Mouse (Mus musculus): ENCODE measurements around the gene Ccdc43. TPM values are rescaled to one million over a fixed set of nuclear protein-coding genes. Genes with fewer than 3 reads are reported as not detected.

Gene Ccdc43
- polyA plus RNA-seq, 1 experiment from 2014 or later, result 48.3 TPM

- H3K9me3 ChIP-seq, result no peaks in the 10 kb centered on the region
- H3K9ac ChIP-seq (replicated peaks), result no peak overlapping the region
- H3K36me3 ChIP-seq, result no peaks in the 10 kb centered on the region
- H3K4me2 ChIP-seq (replicated peaks), result no peak overlapping the region
- H3K27ac ChIP-seq (replicated peaks), result no peak overlapping the region
- no peak for ATAC-seq (replicated peaks)
- H3K27me3 ChIP-seq, result no peaks in the 10 kb centered on the region
- no peaks in the 10 kb centered on the region for H3K4me1 ChIP-seq
- 20% methylated on average over 4 of the region's 4 CpGs for WGBS
- H3K4me3 ChIP-seq, result no peak overlapping the region
These were observed 41.2 kb downstream of the Ccdc43 start for GRCm38 (mm10) chr11:102656326-102656926.

- WGBS, result 80% methylated on average over 8 of the region's 8 CpGs
- Histone ChIP-seq H3K36me3 (no peaks in the 10 kb centered on the region), H3K4me2 (replicated peaks) (no peak overlapping the region), H3K4me1 (no peaks in the 10 kb centered on the region), H3K27ac (replicated peaks) (no peak overlapping the region), H3K9me3 (no peaks in the 10 kb centered on the region), H3K4me3 (no peak overlapping the region), H3K9ac (replicated peaks) (no peak overlapping the region), H3K27me3 (no peaks in the 10 kb centered on the region)
- ATAC-seq (replicated peaks), result no peak
These were observed 41.7 kb downstream of the Ccdc43 start for GRCm38 (mm10) chr11:102655888-102656287.

DNA sequence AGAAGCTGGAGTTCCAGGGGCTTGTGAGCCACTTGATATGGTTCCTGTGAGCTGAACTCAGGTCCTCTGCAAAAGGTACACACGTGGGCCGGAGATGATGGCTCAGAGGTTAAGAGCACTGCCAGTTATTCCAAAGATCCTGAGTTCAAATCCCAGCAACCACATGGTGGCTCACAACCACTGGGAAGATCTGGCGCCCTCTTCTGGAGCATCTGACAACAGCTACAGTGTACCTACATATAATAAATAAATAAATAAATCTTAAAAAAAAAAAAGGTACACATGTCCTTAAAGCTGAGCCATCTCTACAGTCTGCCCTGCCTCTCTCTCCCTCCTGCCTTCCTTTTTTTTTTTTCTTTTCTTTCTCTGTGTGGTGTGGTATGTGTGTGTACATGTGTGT, 44.7 kb downstream of the Ccdc43 start:
- 78% methylated on average over 3 of the region's 3 CpGs for WGBS
- no peaks in the 10 kb centered on the region for H3K4me1 ChIP-seq

GRCm38 (mm10) chr11:102651381-102651780, 46.2 kb downstream of the Ccdc43 start:
- Histone ChIP-seq H3K4me2 (replicated peaks) (no peak overlapping the region), H3K4me3 (no peak overlapping the region), H3K27ac (replicated peaks) (no peak overlapping the region), H3K9me3 (no peaks in the 10 kb centered on the region), H3K36me3 (no peaks in the 10 kb centered on the region), H3K27me3 (no peaks in the 10 kb centered on the region), H3K4me1 (no peaks in the 10 kb centered on the region), H3K9ac (replicated peaks) (no peak overlapping the region)
- 1% methylated on average over 9 of the region's 9 CpGs for WGBS
- no peak for ATAC-seq (replicated peaks)

More for the DNA sequence above, 44.7 kb downstream of the Ccdc43 start:
- no peaks in the 10 kb centered on the region for H3K36me3 ChIP-seq
- H3K4me3 ChIP-seq, result no peak overlapping the region
- no peak overlapping the region for H3K4me2 ChIP-seq (replicated peaks)
- no peak for ATAC-seq (replicated peaks)
- H3K27me3 ChIP-seq, result no peaks in the 10 kb centered on the region
- H3K9me3 ChIP-seq, result no peaks in the 10 kb centered on the region
- H3K9ac ChIP-seq (replicated peaks), result no peak overlapping the region
- H3K27ac ChIP-seq (replicated peaks), result no peak overlapping the region

DNA sequence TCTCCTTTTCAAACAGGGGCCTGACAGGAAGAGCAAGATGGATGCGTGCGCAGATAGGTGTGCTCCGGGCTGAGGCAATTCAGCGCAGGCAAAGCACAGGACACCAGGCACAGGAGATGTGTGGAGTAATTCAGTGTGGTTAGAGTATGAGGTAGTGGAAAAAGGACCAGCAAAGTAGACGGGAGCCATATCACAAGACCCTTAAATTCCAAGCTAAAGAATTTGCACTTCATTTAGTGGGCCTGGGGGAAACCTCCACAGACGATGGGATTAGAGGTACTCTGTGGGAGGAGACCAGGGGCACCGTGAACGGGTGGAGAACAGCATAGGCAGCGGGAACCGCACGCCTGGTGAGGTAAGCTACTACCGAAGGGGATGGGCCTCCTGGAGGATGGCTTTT, 49.7 kb downstream of the Ccdc43 start:
- Histone ChIP-seq H3K4me2 (replicated peaks) (no peak overlapping the region), H3K9me3 (no peaks in the 10 kb centered on the region), H3K36me3 (no peaks in the 10 kb centered on the region), H3K4me1 (no peaks in the 10 kb centered on the region), H3K27ac (replicated peaks) (no peak overlapping the region), H3K9ac (replicated peaks) (no peak overlapping the region), H3K4me3 (no peak overlapping the region), H3K27me3 (no peaks in the 10 kb centered on the region)
- WGBS, result 62% methylated on average over 12 of the region's 12 CpGs
- no peak for ATAC-seq (replicated peaks)

DNA sequence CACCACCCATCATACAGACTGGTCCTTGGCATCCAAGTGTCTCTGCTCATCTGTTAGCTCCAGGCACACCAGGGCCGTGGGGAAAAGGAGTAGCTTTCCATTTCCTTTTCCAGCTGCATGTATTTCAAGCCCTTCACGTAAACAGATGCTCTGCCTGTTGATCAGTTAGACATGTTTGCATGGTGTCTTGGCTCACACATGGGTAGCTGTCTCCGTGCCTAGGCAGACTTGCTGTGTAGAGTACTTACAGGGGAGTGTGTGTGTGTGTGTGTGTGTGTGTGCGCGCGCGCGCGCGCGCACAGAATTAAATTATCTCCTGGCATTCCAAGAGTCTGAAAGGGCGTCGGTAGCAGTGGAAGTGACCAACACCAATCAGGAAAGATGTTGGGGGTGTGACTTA, 51.4 kb downstream of the Ccdc43 start:
- Histone ChIP-seq H3K4me2 (replicated peaks) (no peak overlapping the region), H3K4me1 (no peaks in the 10 kb centered on the region), H3K9me3 (no peaks in the 10 kb centered on the region), H3K9ac (replicated peaks) (no peak overlapping the region), H3K36me3 (no peaks in the 10 kb centered on the region), H3K27ac (replicated peaks) (no peak overlapping the region), H3K4me3 (no peak overlapping the region), H3K27me3 (no peaks in the 10 kb centered on the region)
- 83% methylated on average over 13 of the region's 13 CpGs for WGBS
- ATAC-seq (replicated peaks), result no peak

GRCm38 (mm10) chr11:102643891-102644382, 53.6 kb downstream of the Ccdc43 start:
- Histone ChIP-seq H3K27ac (replicated peaks) (no peak overlapping the region), H3K4me2 (replicated peaks) (no peak overlapping the region), H3K4me1 (0 out of 2 replicates have a peak, but pooled peaks cover 3% of the 10 kb centered on the region), H3K27me3 (no peaks in the 10 kb centered on the region), H3K9me3 (no peaks in the 10 kb centered on the region), H3K9ac (replicated peaks) (no peak overlapping the region), H3K4me3 (no peak overlapping the region), H3K36me3 (no peaks in the 10 kb centered on the region)
- ATAC-seq (replicated peaks), result no peak
- WGBS, result 74% methylated on average over 10 of the region's 10 CpGs

- Histone ChIP-seq H3K27ac (replicated peaks) (no peak overlapping the region), H3K4me3 (no peak overlapping the region), H3K4me2 (replicated peaks) (no peak overlapping the region), H3K9ac (replicated peaks) (no peak overlapping the region), H3K36me3 (no peaks in the 10 kb centered on the region), H3K4me1 (peaks cover 26% of the 10 kb centered on the region), H3K9me3 (no peaks in the 10 kb centered on the region), H3K27me3 (no peaks in the 10 kb centered on the region)
- ATAC-seq (replicated peaks), result no peak
- WGBS, result 38% methylated on average over 12 of the region's 12 CpGs
These were observed 60.7 kb downstream of the Ccdc43 start for GRCm38 (mm10) chr11:102636887-102637286.

Small RNA genes lying within 50 kb of the gene (microRNA-seq; reads per million reads assigned to microRNA genes)
- gene Gm22920, result not detected

Other genes starting within 250 kb of the Ccdc43 start
- 4.0 and 4.7 TPM in 2 replicates for gene Itga2b, start 227.7 kb downstream of the Ccdc43 start, polyA plus RNA-seq (2015; fragmentation: Nextera tagmentation; extraction: Ambion mirVana)
- gene Gpatch8, start 141.4 kb downstream of the Ccdc43 start, polyA plus RNA-seq (2015; fragmentation: Nextera tagmentation; extraction: Ambion mirVana), result 77.6 and 80.8 TPM in 2 replicates
- 8.2 and 10.1 TPM in 2 replicates for gene Gm11627, start 118.3 kb downstream of the Ccdc43 start, polyA plus RNA-seq (2015; fragmentation: Nextera tagmentation; extraction: Ambion mirVana)
- gene Fzd2, start 93.4 kb downstream of the Ccdc43 start, polyA plus RNA-seq (2015; fragmentation: Nextera tagmentation; extraction: Ambion mirVana), result 18.4 and 20.3 TPM in 2 replicates
- 0.08 and 0.10 TPM in 2 replicates for gene Meioc, start 34.1 kb downstream of the Ccdc43 start, polyA plus RNA-seq (2015; fragmentation: Nextera tagmentation; extraction: Ambion mirVana)
- gene Adam11, start 63.7 kb upstream of the Ccdc43 start, polyA plus RNA-seq (2015; fragmentation: Nextera tagmentation; extraction: Ambion mirVana), result 22.1 and 25.6 TPM in 2 replicates
- 54.4 and 55.0 TPM in 2 replicates for gene Gjc1, start 121.9 kb upstream of the Ccdc43 start, polyA plus RNA-seq (2015; fragmentation: Nextera tagmentation; extraction: Ambion mirVana)
- gene Higd1b, start 138.1 kb upstream of the Ccdc43 start, polyA plus RNA-seq (2015; fragmentation: Nextera tagmentation; extraction: Ambion mirVana), result 12.8 and 13.0 TPM in 2 replicates
- gene Eftud2, start 183.2 kb upstream of the Ccdc43 start, polyA plus RNA-seq (2015; fragmentation: Nextera tagmentation; extraction: Ambion mirVana), result 182 and 183 TPM in 2 replicates
- 2.1 and 2.9 TPM in 2 replicates for gene Ccdc103, start 183.4 kb upstream of the Ccdc43 start, polyA plus RNA-seq (2015; fragmentation: Nextera tagmentation; extraction: Ambion mirVana)
- gene Fam187a, start 187.4 kb upstream of the Ccdc43 start, polyA plus RNA-seq (2015; fragmentation: Nextera tagmentation; extraction: Ambion mirVana), result 0.11 TPM in 1 of 2 replicates, not detected in the other
- 0.88 and 0.93 TPM in 2 replicates for gene Gfap, start 203.1 kb upstream of the Ccdc43 start, polyA plus RNA-seq (2015; fragmentation: Nextera tagmentation; extraction: Ambion mirVana)
- gene Kif18b, start 227.3 kb upstream of the Ccdc43 start, polyA plus RNA-seq (2015; fragmentation: Nextera tagmentation; extraction: Ambion mirVana), result 5.3 and 6.6 TPM in 2 replicates
- 1.8 and 1.9 TPM in 2 replicates for gene C1ql1, start 248.9 kb upstream of the Ccdc43 start, polyA plus RNA-seq (2015; fragmentation: Nextera tagmentation; extraction: Ambion mirVana)

Measured in forebrain, embryonic 15.5 days (tissue).